8 mouse cellular contexts compared by ENCODE assay signal in the genomic region with DNA sequence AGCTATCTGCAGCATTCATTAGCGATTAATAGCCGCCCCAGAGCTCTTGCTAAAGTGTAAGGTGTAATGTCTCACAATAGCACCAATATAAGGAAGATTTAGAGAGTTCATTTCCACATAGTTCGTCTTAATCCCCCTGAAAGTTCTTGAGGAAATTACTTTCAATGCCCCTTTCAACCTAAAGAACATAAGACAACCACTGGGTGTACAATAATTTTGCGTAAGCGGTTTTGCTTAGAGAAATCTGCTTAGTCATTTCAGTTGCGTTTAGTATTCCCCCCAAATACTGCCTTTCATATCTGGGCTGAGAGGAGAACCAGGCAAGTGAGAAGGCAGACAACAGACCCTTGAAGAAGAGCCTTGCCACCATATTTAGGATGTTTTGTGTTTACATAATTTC. TPM values are rescaled to one million over a fixed set of nuclear protein-coding genes. Genes with fewer than 3 reads are reported as not detected.
A peak's percentile ranks its signal among the peaks of the same experiment; 100 is the strongest.
DNase-seq lines count a peak whose midpoint lies in the region; ATAC-seq and TF ChIP-seq lines count a peak whose summit lies in the region.

No protein-coding gene starts in this region.

- no peak for TF ChIP-seq POLR2A in myocyte (IDR thresholded peaks at IDR 0.05; ENCODE audit: insufficient read length, low read depth)

- peaks cover 4% of the 10 kb centered on the region; the same call in 1 of the 2 replicates for H3K4me1 ChIP-seq in kidney, postnatal 0 days (replicated peaks; ENCODE audit: insufficient read depth, low read length)
- H3K4me1 ChIP-seq in hindbrain, embryonic 15.5 days (replicated peaks) = peaks cover 38% of the 10 kb centered on the region

- peak overlapping the region; percentile 67 for H3ac ChIP-seq in myocyte (ENCODE audit: control insufficient read depth, insufficient read length)

- H3K36me3 ChIP-seq in kidney, postnatal 0 days (ENCODE audit: insufficient read depth, low read length) = 0 out of 2 replicates have a peak, but pooled peaks cover under 1% of the 10 kb centered on the region
- no peaks in the 10 kb centered on the region for H3K36me3 ChIP-seq in hindbrain, embryonic 15.5 days
- H3K36me3 ChIP-seq in myocyte (ENCODE audit: control insufficient read depth, insufficient read depth) = no peaks in the 10 kb centered on the region

- no peaks in the 10 kb centered on the region for H3K9me3 ChIP-seq in kidney, postnatal 0 days (replicated peaks; ENCODE audit: low read length)
- H3K9me3 ChIP-seq in hindbrain, embryonic 15.5 days = no peaks in the 10 kb centered on the region

- H3K4me2 ChIP-seq in kidney, postnatal 0 days (ENCODE audit: low read length) = peak overlapping the region; percentile 85
- H3K4me2 ChIP-seq in hindbrain, embryonic 15.5 days = peak overlapping the region; percentile 89
- peak overlapping the region; percentile 90 for H3K4me2 ChIP-seq in myocyte (ENCODE audit: low read depth)

- no peak for ATAC-seq in kidney, postnatal 0 days (replicated peaks; ENCODE audit: low FRiP score, low read depth)
- no peak for ATAC-seq in hindbrain, embryonic 15.5 days (ENCODE audit: low FRiP score, low read depth)
- ATAC-seq in cerebellum, adult (ENCODE audit: insufficient number of reproducible peaks, low FRiP score, low TSS enrichment) = no peak

- peak overlapping the region; percentile 95 for H3K9ac ChIP-seq in kidney, postnatal 0 days (ENCODE audit: low read depth, low read length)
- H3K9ac ChIP-seq in hindbrain, embryonic 15.5 days = peak overlapping the region; percentile 95

- no peaks in the 10 kb centered on the region for H3K27me3 ChIP-seq in kidney, postnatal 0 days (ENCODE audit: insufficient read depth, low read length)
- H3K27me3 ChIP-seq in hindbrain, embryonic 15.5 days = no peaks in the 10 kb centered on the region
- H3K27me3 ChIP-seq in myocyte (ENCODE audit: control insufficient read depth, insufficient read depth, insufficient read length) = no peaks in the 10 kb centered on the region

- WGBS in kidney, postnatal 0 days = 33% methylated on average over 6 of the region's 6 CpGs
- WGBS in hindbrain, embryonic 15.5 days = 30% methylated on average over 6 of the region's 6 CpGs

- H3K4me3 ChIP-seq in kidney, postnatal 0 days (replicated peaks; ENCODE audit: low read depth, low read length) = peak overlapping the region; percentile 100
- H3K4me3 ChIP-seq in hindbrain, embryonic 15.5 days = peak overlapping the region; percentile 97
- peak overlapping the region; percentile 99 for H3K4me3 ChIP-seq in myocyte

- no peak for DNase-seq in kidney, postnatal 0 days (ENCODE audit: low spot score)
- DNase-seq in kidney, adult 8-10 months = no peak
- peak; percentile 24 for DNase-seq in brain, adult 2 months (ENCODE audit: low read depth, low spot score)
- no peak for DNase-seq in urinary bladder, adult 2 months (ENCODE audit: low spot score)
- no peak for DNase-seq in frontal cortex, postnatal 10 days (ENCODE audit: low spot score in 2 of 2)

- H3K27ac ChIP-seq in kidney, postnatal 0 days = peak overlapping the region; percentile 96
- H3K27ac ChIP-seq in hindbrain, embryonic 15.5 days (replicated peaks) = peak overlapping the region; percentile 98

- peaks cover 37% of the 10 kb centered on the region for H3K79me2 ChIP-seq in myocyte (ENCODE audit: control insufficient read depth, insufficient read depth)

- TF ChIP-seq CTCF in kidney, postnatal 0 days (IDR thresholded peaks at IDR 0.05; ENCODE audit: low read depth) = no peak

TF ChIP-seq in myocyte, 11 proteins besides CTCF, POLR2A, EP300 and RAD21:
- TF ChIP-seq E2F4 (IDR thresholded peaks at IDR 0.05; ENCODE audit: insufficient read depth) (no peak), CEBPB (IDR thresholded peaks at IDR 0.05; ENCODE audit: insufficient read depth, poor library complexity, severe bottlenecking) (no peak), MYOD1 (IDR thresholded peaks at IDR 0.05; ENCODE audit: control insufficient read depth in 1 of 3, insufficient read length in 2 of 3, low read depth in 2 of 3) (no peak), SRF (IDR thresholded peaks at IDR 0.05; ENCODE audit: control insufficient read depth, insufficient read length, low read depth) (no peak), MAX (IDR thresholded peaks at IDR 0.05; ENCODE audit: low read depth) (no peak), MYOG (IDR thresholded peaks at IDR 0.05; ENCODE audit: control insufficient read depth in 1 of 3, insufficient read depth in 1 of 3, insufficient read length in 2 of 3, low read depth in 2 of 3) (no peak), REST (IDR thresholded peaks at IDR 0.05; ENCODE audit: insufficient read depth, insufficient read length) (no peak), POLR2AphosphoS2 (IDR thresholded peaks at IDR 0.05; ENCODE audit: insufficient read length, low read depth) (no peak), TCF3 (IDR thresholded peaks at IDR 0.05; ENCODE audit: insufficient read length, low read depth) (no peak), TCF12 (IDR thresholded peaks at IDR 0.05; ENCODE audit: insufficient read depth, poor library complexity, severe bottlenecking) (no peak), USF1 (IDR thresholded peaks at IDR 0.05; ENCODE audit: low read depth) (no peak)

RNA-seq across cellular contexts. Expression of a gene that starts 1.2 kb away (rescaled TPM):
- polyA plus RNA-seq in kidney, postnatal 0 days (2015; fragmentation: Nextera tagmentation; extraction: Ambion mirVana) = 113 and 120 TPM in 2 replicates
- 156 and 164 TPM in 2 replicates for polyA plus RNA-seq in hindbrain, embryonic 15.5 days (2015; fragmentation: Nextera tagmentation; extraction: Ambion mirVana)
- 86.1 TPM for polyA plus RNA-seq in myocyte (2012; fragmentation: generic; extraction: Trizol)
- polyA plus RNA-seq in urinary bladder, adult 2 months (2012; rRNA removed) = 193 and 196 TPM in 2 replicates

RNA-seq across cellular contexts. Expression of a gene that starts 49.0 kb away (rescaled TPM):
- 30.7 and 33.3 TPM in 2 replicates for polyA plus RNA-seq in kidney, postnatal 0 days (2015; fragmentation: Nextera tagmentation; extraction: Ambion mirVana)
- 17.6 and 19.8 TPM in 2 replicates for polyA plus RNA-seq in hindbrain, embryonic 15.5 days (2015; fragmentation: Nextera tagmentation; extraction: Ambion mirVana)
- 12.5 TPM for polyA plus RNA-seq in myocyte (2012; fragmentation: generic; extraction: Trizol)
- 30.2 and 31.9 TPM in 2 replicates for polyA plus RNA-seq in urinary bladder, adult 2 months (2012; rRNA removed)
